ENCODE assay signal across 8 mouse cellular contexts in the genomic region with DNA sequence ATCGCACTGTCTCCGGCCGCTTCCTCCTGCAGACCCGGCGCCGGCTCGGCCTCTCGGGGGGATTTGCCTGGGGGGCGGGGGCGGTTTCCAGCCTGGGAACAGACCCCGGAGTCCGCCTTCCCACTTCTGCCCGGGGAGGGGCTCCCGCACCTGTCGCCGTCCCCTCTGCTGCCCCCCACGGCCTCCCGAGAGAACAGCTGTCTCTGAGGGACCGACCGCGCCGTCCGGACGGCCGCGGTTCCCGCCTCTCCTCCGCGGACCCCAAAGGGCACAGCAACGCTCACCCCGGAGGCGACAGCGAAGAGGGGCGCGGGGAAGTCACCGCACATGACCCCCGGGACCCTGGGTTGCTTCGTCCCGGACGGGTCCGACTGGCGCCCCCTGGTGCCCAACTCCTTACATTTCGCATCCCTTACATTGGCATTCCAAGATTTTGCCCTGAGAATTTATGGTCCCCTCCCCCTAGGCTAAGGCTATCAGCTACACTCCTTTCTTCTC. TPM values are rescaled to one million over a fixed set of nuclear protein-coding genes. Genes with fewer than 3 reads are reported as not detected.
A peak's percentile ranks its signal among the peaks of the same experiment; 100 is the strongest.
DNase-seq lines count a peak whose midpoint lies in the region; ATAC-seq and TF ChIP-seq lines count a peak whose summit lies in the region.

No protein-coding gene starts in this region.

- no peak for TF ChIP-seq POLR2A in liver, adult 2 months (IDR thresholded peaks at IDR 0.05; ENCODE audit: extremely low read depth, insufficient read depth, low read length)

- ATAC-seq in inflammation-experienced regulatory T-cells, adult 6 months: peak; percentile 27
- peak; percentile 34; the same call in 1 of the 2 replicates for ATAC-seq in midbrain, embryonic 16.5 days
- ATAC-seq in stomach, embryonic 15.5 days (ENCODE audit: insufficient read depth, low FRiP score, low read depth): peak; percentile 15; the same call in 1 of the 2 replicates

- H3K9ac ChIP-seq in liver, adult 2 months (ENCODE audit: low read depth, low read length): peak overlapping the region; percentile 87
- peak overlapping the region; percentile 66 for H3K9ac ChIP-seq in midbrain, embryonic 16.5 days (ENCODE audit: low read depth, low read length)
- peak overlapping the region; percentile 66 for H3K9ac ChIP-seq in stomach, embryonic 15.5 days

- peaks cover 14% of the 10 kb centered on the region; the same call in 1 of the 2 replicates for H3K79me2 ChIP-seq in liver, adult 2 months (ENCODE audit: control insufficient read depth, insufficient read depth, low read length)

- H3K9me3 ChIP-seq in midbrain, embryonic 16.5 days (replicated peaks; ENCODE audit: control insufficient read depth, low read length, poor library complexity, severe bottlenecking): no peaks in the 10 kb centered on the region
- no peaks in the 10 kb centered on the region for H3K9me3 ChIP-seq in stomach, embryonic 15.5 days

- peaks cover 10% of the 10 kb centered on the region for H3K4me1 ChIP-seq in liver, adult 2 months (ENCODE audit: control insufficient read depth, insufficient read depth, low read length)
- H3K4me1 ChIP-seq in midbrain, embryonic 16.5 days (ENCODE audit: control insufficient read depth, insufficient read depth, low read length): peaks cover 4% of the 10 kb centered on the region; the same call in 1 of the 2 replicates
- peaks cover 16% of the 10 kb centered on the region for H3K4me1 ChIP-seq in stomach, embryonic 15.5 days

- WGBS in liver, adult 2 months: under 1% methylated on average over 43 of the region's 43 CpGs
- under 1% methylated on average over 43 of the region's 43 CpGs for WGBS in midbrain, embryonic 16.5 days
- under 1% methylated on average over 41 of the region's 43 CpGs for WGBS in stomach, embryonic 15.5 days

- H3K4me2 ChIP-seq in midbrain, embryonic 16.5 days (ENCODE audit: low read length): peak overlapping the region; percentile 98
- peak overlapping the region; percentile 97 for H3K4me2 ChIP-seq in stomach, embryonic 15.5 days

- no peak overlapping the region for H3K27ac ChIP-seq in left cerebral cortex, adult 2 months
- peak overlapping the region; percentile 97 for H3K27ac ChIP-seq in liver, adult 2 months (replicated peaks; ENCODE audit: insufficient read depth, low read depth, low read length)
- no peak overlapping the region for H3K27ac ChIP-seq in midbrain, embryonic 16.5 days (ENCODE audit: low read length)
- peak overlapping the region; percentile 97 for H3K27ac ChIP-seq in stomach, embryonic 15.5 days

- peaks cover 7% of the 10 kb centered on the region for H3K36me3 ChIP-seq in liver, adult 2 months (ENCODE audit: control insufficient read depth, insufficient read depth, low read length)
- no peaks in the 10 kb centered on the region for H3K36me3 ChIP-seq in midbrain, embryonic 16.5 days (ENCODE audit: control insufficient read depth, insufficient read depth, low read length)
- no peaks in the 10 kb centered on the region for H3K36me3 ChIP-seq in stomach, embryonic 15.5 days

- TF ChIP-seq CTCF in left cerebral cortex, adult 2 months (IDR thresholded peaks at IDR 0.05): peak; percentile 82
- peak; percentile 80 for TF ChIP-seq CTCF in liver, adult 2 months (IDR thresholded peaks at IDR 0.05; ENCODE audit: low read depth, low read length)

- H3K27me3 ChIP-seq in liver, adult 2 months (ENCODE audit: control insufficient read depth, insufficient read depth, low read length): no peaks in the 10 kb centered on the region
- peaks cover 43% of the 10 kb centered on the region for H3K27me3 ChIP-seq in midbrain, embryonic 16.5 days (ENCODE audit: control insufficient read depth, insufficient read depth, low read depth, low read length)
- 0 out of 2 replicates have a peak, but pooled peaks cover 16% of the 10 kb centered on the region for H3K27me3 ChIP-seq in stomach, embryonic 15.5 days (replicated peaks)

- H3K4me3 ChIP-seq in left cerebral cortex, adult 2 months: peak overlapping the region; percentile 52
- H3K4me3 ChIP-seq in liver, adult 2 months (ENCODE audit: insufficient read depth, low read depth, low read length): peak overlapping the region; percentile 90
- peak overlapping the region; percentile 69 for H3K4me3 ChIP-seq in midbrain, embryonic 16.5 days (ENCODE audit: low read depth, low read length)
- H3K4me3 ChIP-seq in stomach, embryonic 15.5 days (replicated peaks): peak overlapping the region; percentile 66

- DNase-seq in left cerebral cortex, adult 2 months (ENCODE audit: extremely low spot score in 1 of 2, low spot score in 2 of 2): peak; percentile 39 to 42
- DNase-seq in left cerebral cortex, adult 11 months (ENCODE audit: low spot score): no peak
- peak; percentile 83 to 88 for DNase-seq in cerebellum, postnatal 14 days
- DNase-seq in gastrocnemius, postnatal 14 days: peak; percentile 48
- DNase-seq in liver, adult 2 months (ENCODE audit: extremely low read depth, low read depth, low spot score): peak; percentile 52

- intact Hi-C loops in left cerebral cortex, adult 2 months (cut with DNase I): no loop called here
- intact Hi-C loops in gastrocnemius, postnatal 14 days (cut with DNase I; ENCODE audit: low total_unique reads): no loop called here

RNA-seq across cellular contexts. Expression of a gene that starts 0.8 kb away (rescaled TPM):
- 1 to 10 TPM; 5.0 to 5.4 TPM for total RNA-seq in left cerebral cortex, adult 2 months (2021)
- total RNA-seq in gastrocnemius, postnatal 14 days (2021): 1 to 10 TPM; 4.8 to 7.2 TPM
- polyA plus RNA-seq in inflammation-experienced regulatory T-cells, adult 6 months (2017; shearing (Covaris generic)): 1 to 10 TPM; 2.6 to 9.3 (median 3.9) TPM
- 92.9 and 115 TPM in 2 replicates for total RNA-seq in liver, adult 2 months (2014; rRNA removed)
- 37.4 and 37.9 TPM in 2 replicates for polyA plus RNA-seq in liver, adult 2 months (2012; rRNA removed)
- polyA plus RNA-seq in midbrain, embryonic 16.5 days (2015; fragmentation: Nextera tagmentation; extraction: Ambion mirVana): 0.41 and 0.47 TPM in 2 replicates
- 24.0 and 27.6 TPM in 2 replicates for polyA plus RNA-seq in stomach, embryonic 15.5 days (2015; fragmentation: Nextera tagmentation; extraction: Ambion mirVana)

RNA-seq across cellular contexts. Expression of a gene that starts 24.5 kb away (rescaled TPM):
- total RNA-seq in left cerebral cortex, adult 2 months (2021): 10 to 100 TPM; 51.7 to 58.0 TPM
- 10 to 100 TPM; 50.2 to 54.0 TPM for total RNA-seq in gastrocnemius, postnatal 14 days (2021)
- 100 to 1,000 TPM; 110 to 145 (median 137) TPM for polyA plus RNA-seq in inflammation-experienced regulatory T-cells, adult 6 months (2017; shearing (Covaris generic))
- 24.7 and 30.0 TPM in 2 replicates for total RNA-seq in liver, adult 2 months (2014; rRNA removed)
- polyA plus RNA-seq in liver, adult 2 months (2012; rRNA removed): 17.6 and 17.8 TPM in 2 replicates
- polyA plus RNA-seq in midbrain, embryonic 16.5 days (2015; fragmentation: Nextera tagmentation; extraction: Ambion mirVana): 124 and 125 TPM in 2 replicates
- polyA plus RNA-seq in stomach, embryonic 15.5 days (2015; fragmentation: Nextera tagmentation; extraction: Ambion mirVana): 213 and 215 TPM in 2 replicates

RNA-seq across cellular contexts. Expression of a gene that starts 36.3 kb away (rescaled TPM):
- total RNA-seq in left cerebral cortex, adult 2 months (2021): 100 to 1,000 TPM; 211 to 235 TPM
- 100 to 1,000 TPM; 455 to 537 TPM for total RNA-seq in gastrocnemius, postnatal 14 days (2021)
- polyA plus RNA-seq in inflammation-experienced regulatory T-cells, adult 6 months (2017; shearing (Covaris generic)): 1,000 to 10,000 TPM; 1,205 to 1,760 (median 1,564) TPM
- 234 and 279 TPM in 2 replicates for total RNA-seq in liver, adult 2 months (2014; rRNA removed)
- 425 and 439 TPM in 2 replicates for polyA plus RNA-seq in liver, adult 2 months (2012; rRNA removed)
- polyA plus RNA-seq in midbrain, embryonic 16.5 days (2015; fragmentation: Nextera tagmentation; extraction: Ambion mirVana): 295 and 315 TPM in 2 replicates
- 674 and 714 TPM in 2 replicates for polyA plus RNA-seq in stomach, embryonic 15.5 days (2015; fragmentation: Nextera tagmentation; extraction: Ambion mirVana)

RNA-seq across cellular contexts. Expression of a gene that starts 41.1 kb away (rescaled TPM):
- total RNA-seq in left cerebral cortex, adult 2 months (2021): 1,000 to 10,000 TPM; 1,506 to 1,537 TPM
- total RNA-seq in gastrocnemius, postnatal 14 days (2021): 1,000 to 10,000 TPM; 1,413 to 1,625 TPM
- 1,000 to 10,000 TPM; 5,582 to 7,160 (median 6,033) TPM for polyA plus RNA-seq in inflammation-experienced regulatory T-cells, adult 6 months (2017; shearing (Covaris generic))
- total RNA-seq in liver, adult 2 months (2014; rRNA removed): 921 and 1,015 TPM in 2 replicates
- 794 TPM in 2 replicates for polyA plus RNA-seq in liver, adult 2 months (2012; rRNA removed)
- 1,924 and 2,018 TPM in 2 replicates for polyA plus RNA-seq in midbrain, embryonic 16.5 days (2015; fragmentation: Nextera tagmentation; extraction: Ambion mirVana)
- polyA plus RNA-seq in stomach, embryonic 15.5 days (2015; fragmentation: Nextera tagmentation; extraction: Ambion mirVana): 3,689 and 3,942 TPM in 2 replicates

RNA-seq across cellular contexts. Expression of a gene that starts 42.7 kb away (rescaled TPM):
- 10 to 100 TPM; 12.4 to 15.7 TPM for total RNA-seq in left cerebral cortex, adult 2 months (2021)
- 1 to 10 TPM; 5.0 to 6.4 TPM for total RNA-seq in gastrocnemius, postnatal 14 days (2021)
- 1 to 10 TPM; 5.6 to 9.2 (median 6.0) TPM for polyA plus RNA-seq in inflammation-experienced regulatory T-cells, adult 6 months (2017; shearing (Covaris generic))
- total RNA-seq in liver, adult 2 months (2014; rRNA removed): 3.2 and 4.4 TPM in 2 replicates
- polyA plus RNA-seq in liver, adult 2 months (2012; rRNA removed): 6.8 and 8.1 TPM in 2 replicates
- 17.8 and 19.7 TPM in 2 replicates for polyA plus RNA-seq in midbrain, embryonic 16.5 days (2015; fragmentation: Nextera tagmentation; extraction: Ambion mirVana)
- 12.1 and 12.4 TPM in 2 replicates for polyA plus RNA-seq in stomach, embryonic 15.5 days (2015; fragmentation: Nextera tagmentation; extraction: Ambion mirVana)

Comparison
In these comparisons a context has a peak if more than half of its experiments do, and no peak if none do; other contexts are left out.
1. H3K27ac ChIP-seq: peak in liver, adult 2 months (single experiment) and stomach, embryonic 15.5 days (single experiment); none in left cerebral cortex, adult 2 months (single experiment) and midbrain, embryonic 16.5 days (single experiment).
2. Peak in every context shown above with its lines, with median percentiles within 50 percentile points of each other: H3K4me3 ChIP-seq, ATAC-seq and H3K9ac ChIP-seq.